Mouse (Mus musculus) stomach, embryonic 15.5 days (tissue): Measurements from ENCODE around the gene Zfand3. TPM values are rescaled to one million over a fixed set of nuclear protein-coding genes. Genes with fewer than 3 reads are reported as not detected.
A peak's percentile ranks its signal among the peaks of the same experiment; 100 is the strongest.

ENCODE experiments used
- ATAC-seq: fragments of 200-750 bp; cut with Nextera tagmentation; 2 replicates; pipeline ENCODE4 v1.8.0; 2017; ENCODE audit warnings: low read depth, moderate number of reproducible peaks, moderate TSS enrichment; ENCODE audit not compliant: insufficient read depth, low FRiP score
- H3K27ac ChIP-seq: fragments of 300-500 bp; sonication (generic); 2 replicates; pipeline ENCODE4 v1.5.1; 2015; ENCODE audit warnings: mild to moderate bottlenecking, inconsistent platforms
- H3K27me3 ChIP-seq: fragments of 300-500 bp; sonication (generic); replicated peaks from 2 replicates; pipeline ENCODE4 v1.6.1; 2015; ENCODE audit warnings: inconsistent platforms
- H3K36me3 ChIP-seq: fragments of 300-500 bp; sonication (generic); 2 replicates; pipeline ENCODE4 v1.6.1; 2015; ENCODE audit warnings: inconsistent platforms
- H3K4me1 ChIP-seq: fragments of 300-500 bp; sonication (generic); 2 replicates; pipeline ENCODE4 v1.6.1; 2015; ENCODE audit warnings: inconsistent platforms
- H3K4me2 ChIP-seq: fragments of 300-500 bp; sonication (generic); 2 replicates; pipeline ENCODE4 v1.6.1; 2015; ENCODE audit warnings: mild to moderate bottlenecking, inconsistent platforms
- H3K4me3 ChIP-seq: fragments of 300-500 bp; sonication (generic); replicated peaks from 2 replicates; pipeline ENCODE4 v1.5.1; 2015; ENCODE audit warnings: inconsistent platforms
- H3K9ac ChIP-seq: fragments of 300-500 bp; sonication (generic); 2 replicates; pipeline ENCODE4 v1.6.1; 2015; ENCODE audit warnings: inconsistent platforms
- H3K9me3 ChIP-seq: fragments of 300-500 bp; sonication (generic); 2 replicates; pipeline ENCODE4 v1.6.1; 2016; ENCODE audit warnings: inconsistent platforms
- WGBS: fragments of 180-500 bp; shearing (Covaris S2); methylation state at CpG from one replicate; pipeline ENCODE4 v1.1.7; 2015; 5-methylcytosine and 5-hydroxymethylcytosine counted together
- polyA plus RNA-seq: library from polyadenylated mRNA; unstranded; fragments of >200 nt; fragmentation: Nextera tagmentation; extraction: Ambion mirVana; gene quantifications from 2 replicates; pipeline ENCODE4 v1.2.1, GENCODE M21; 2015

Zfand3 gene
- polyA plus RNA-seq, 1 experiment from 2014 or later = 49.4 TPM

- peak overlapping the region; percentile 100 for H3K27ac ChIP-seq
- H3K4me3 ChIP-seq = peak overlapping the region; percentile 99
- peak; percentile 2 for ATAC-seq
- H3K4me1 ChIP-seq = peaks cover 26% of the 10 kb centered on the region
- peak overlapping the region; percentile 99 for H3K9ac ChIP-seq
- 1% methylated on average over 36 of the region's 47 CpGs for WGBS
- no peaks in the 10 kb centered on the region for H3K9me3 ChIP-seq
- no peaks in the 10 kb centered on the region for H3K36me3 ChIP-seq
- H3K27me3 ChIP-seq = no peaks in the 10 kb centered on the region
- H3K4me2 ChIP-seq = peak overlapping the region; percentile 60
Measured at GRCm38 (mm10) chr17:30005103-30005443, 540 bp downstream of the Zfand3 start.

- peak overlapping the region; percentile 100 for H3K27ac ChIP-seq
- ATAC-seq = peak; percentile 10; the same call in 1 of the 2 replicates
- H3K9me3 ChIP-seq = no peaks in the 10 kb centered on the region
- WGBS = 0% methylated on average over 19 of the region's 19 CpGs
- peak overlapping the region; percentile 60 for H3K4me2 ChIP-seq
- no peaks in the 10 kb centered on the region for H3K27me3 ChIP-seq
- H3K36me3 ChIP-seq = no peaks in the 10 kb centered on the region
- H3K4me3 ChIP-seq = peak overlapping the region; percentile 99
- H3K9ac ChIP-seq = peak overlapping the region; percentile 99
- peaks cover 26% of the 10 kb centered on the region for H3K4me1 ChIP-seq
Measured at GRCm38 (mm10) chr17:30005451-30005941, 963 bp downstream of the Zfand3 start.

GRCm38 (mm10) chr17:30006877-30007276, 2.3 kb downstream of the Zfand3 start:
- Histone ChIP-seq H3K27me3 (no peaks in the 10 kb centered on the region), H3K4me1 (peaks cover 26% of the 10 kb centered on the region), H3K9me3 (no peaks in the 10 kb centered on the region), H3K9ac (no peak overlapping the region), H3K36me3 (no peaks in the 10 kb centered on the region), H3K4me2 (peak overlapping the region; percentile 60), H3K27ac (no peak overlapping the region; the same call in 1 of the 2 replicates), H3K4me3 (peak overlapping the region; percentile 6; the same call in 1 of the 2 replicates)
- 77% methylated on average over 2 of the region's 2 CpGs for WGBS
- ATAC-seq = no peak

- H3K36me3 ChIP-seq = no peaks in the 10 kb centered on the region
- no peaks in the 10 kb centered on the region for H3K9me3 ChIP-seq
- peak overlapping the region; percentile 60 for H3K4me2 ChIP-seq
- WGBS = 36% methylated on average over 6 of the region's 6 CpGs
- H3K4me1 ChIP-seq = peaks cover 26% of the 10 kb centered on the region
- no peak for ATAC-seq
- H3K4me3 ChIP-seq = no peak overlapping the region
- H3K27ac ChIP-seq = peak overlapping the region; percentile 36; the same call in 1 of the 2 replicates
- H3K9ac ChIP-seq = no peak overlapping the region
- no peaks in the 10 kb centered on the region for H3K27me3 ChIP-seq
Measured at GRCm38 (mm10) chr17:30007883-30008282, 3.4 kb downstream of the Zfand3 start.

GRCm38 (mm10) chr17:30008392-30008791, 3.9 kb downstream of the Zfand3 start:
- no peak for ATAC-seq
- peaks cover 26% of the 10 kb centered on the region for H3K4me1 ChIP-seq
- no peaks in the 10 kb centered on the region for H3K27me3 ChIP-seq
- peak overlapping the region; percentile 36; the same call in 1 of the 2 replicates for H3K27ac ChIP-seq
- H3K4me2 ChIP-seq = peak overlapping the region; percentile 60
- H3K9me3 ChIP-seq = no peaks in the 10 kb centered on the region
- H3K9ac ChIP-seq = no peak overlapping the region
- H3K36me3 ChIP-seq = no peaks in the 10 kb centered on the region
- no peak overlapping the region for H3K4me3 ChIP-seq

- Histone ChIP-seq H3K9ac (no peak overlapping the region), H3K27me3 (no peaks in the 10 kb centered on the region), H3K4me2 (no peak overlapping the region), H3K4me1 (peaks cover 15% of the 10 kb centered on the region), H3K4me3 (no peak overlapping the region), H3K9me3 (no peaks in the 10 kb centered on the region), H3K27ac (no peak overlapping the region), H3K36me3 (no peaks in the 10 kb centered on the region)
- WGBS = 98% methylated on average over 4 of the region's 4 CpGs
- no peak for ATAC-seq
Measured at GRCm38 (mm10) chr17:30014660-30015059, 10.1 kb downstream of the Zfand3 start.

GRCm38 (mm10) chr17:30018927-30019610, 14.5 kb downstream of the Zfand3 start:
- 56% methylated on average over 12 of the region's 12 CpGs for WGBS
- Histone ChIP-seq H3K27me3 (no peaks in the 10 kb centered on the region), H3K36me3 (no peaks in the 10 kb centered on the region), H3K4me1 (peaks cover 18% of the 10 kb centered on the region), H3K27ac (peak overlapping the region; percentile 51; the same call in 1 of the 2 replicates), H3K9ac (no peak overlapping the region), H3K4me2 (peak overlapping the region; percentile 26; the same call in 1 of the 2 replicates), H3K4me3 (no peak overlapping the region), H3K9me3 (no peaks in the 10 kb centered on the region)
- no peak for ATAC-seq

GRCm38 (mm10) chr17:30019942-30020341, 15.4 kb downstream of the Zfand3 start:
- no peak overlapping the region for H3K4me2 ChIP-seq
- peak overlapping the region; percentile 51; the same call in 1 of the 2 replicates for H3K27ac ChIP-seq
- no peaks in the 10 kb centered on the region for H3K9me3 ChIP-seq
- no peak for ATAC-seq
- WGBS = 73% methylated on average over 6 of the region's 6 CpGs
- H3K4me3 ChIP-seq = no peak overlapping the region
- H3K9ac ChIP-seq = no peak overlapping the region
- no peaks in the 10 kb centered on the region for H3K36me3 ChIP-seq
- H3K4me1 ChIP-seq = peaks cover 18% of the 10 kb centered on the region
- H3K27me3 ChIP-seq = no peaks in the 10 kb centered on the region

- Histone ChIP-seq H3K27me3 (no peaks in the 10 kb centered on the region), H3K36me3 (no peaks in the 10 kb centered on the region), H3K9me3 (no peaks in the 10 kb centered on the region), H3K27ac (no peak overlapping the region), H3K4me1 (peaks cover 36% of the 10 kb centered on the region), H3K4me3 (no peak overlapping the region), H3K9ac (no peak overlapping the region), H3K4me2 (no peak overlapping the region)
- WGBS = 62% methylated on average over 5 of the region's 5 CpGs
- no peak for ATAC-seq
Measured at GRCm38 (mm10) chr17:30024651-30025050, 20.1 kb downstream of the Zfand3 start.

GRCm38 (mm10) chr17:30026617-30027016, 22.1 kb downstream of the Zfand3 start:
- peaks cover 40% of the 10 kb centered on the region for H3K4me1 ChIP-seq
- no peaks in the 10 kb centered on the region for H3K27me3 ChIP-seq
- peak overlapping the region; percentile 40; the same call in 1 of the 2 replicates for H3K27ac ChIP-seq

GRCm38 (mm10) chr17:30027343-30028029, 23.0 kb downstream of the Zfand3 start:
- Histone ChIP-seq H3K9me3 (no peaks in the 10 kb centered on the region), H3K27ac (peak overlapping the region; percentile 68), H3K4me3 (no peak overlapping the region), H3K36me3 (no peaks in the 10 kb centered on the region), H3K9ac (no peak overlapping the region), H3K4me2 (peak overlapping the region; percentile 30), H3K27me3 (no peaks in the 10 kb centered on the region), H3K4me1 (peaks cover 37% of the 10 kb centered on the region)
- 34% methylated on average over 1 of the region's 1 CpGs for WGBS
- ATAC-seq = peak; percentile 35; the same call in 1 of the 2 replicates

More at GRCm38 (mm10) chr17:30026617-30027016, 22.1 kb downstream of the Zfand3 start:
- Histone ChIP-seq H3K4me2 (no peak overlapping the region), H3K36me3 (no peaks in the 10 kb centered on the region), H3K4me3 (no peak overlapping the region), H3K9me3 (no peaks in the 10 kb centered on the region), H3K9ac (no peak overlapping the region)
- WGBS = 22% methylated on average over 6 of the region's 6 CpGs
- no peak for ATAC-seq

GRCm38 (mm10) chr17:30029633-30030226, 25.2 kb downstream of the Zfand3 start:
- no peak overlapping the region for H3K9ac ChIP-seq
- WGBS = 52% methylated on average over 7 of the region's 7 CpGs
- H3K4me1 ChIP-seq = peaks cover 40% of the 10 kb centered on the region
- H3K4me2 ChIP-seq = no peak overlapping the region
- no peaks in the 10 kb centered on the region for H3K27me3 ChIP-seq
- H3K4me3 ChIP-seq = no peak overlapping the region
- no peaks in the 10 kb centered on the region for H3K9me3 ChIP-seq
- no peaks in the 10 kb centered on the region for H3K36me3 ChIP-seq
- H3K27ac ChIP-seq = no peak overlapping the region
- ATAC-seq = no peak
